Mouse (Mus musculus): ENCODE measurements at regions not wholly inside any gene's neighbourhood (a gene's known extent, or its start where the extent isn't known, plus 50 kb on each side); places are given as distances from the start of the nearest gene placed in this dataset.

DNA sequence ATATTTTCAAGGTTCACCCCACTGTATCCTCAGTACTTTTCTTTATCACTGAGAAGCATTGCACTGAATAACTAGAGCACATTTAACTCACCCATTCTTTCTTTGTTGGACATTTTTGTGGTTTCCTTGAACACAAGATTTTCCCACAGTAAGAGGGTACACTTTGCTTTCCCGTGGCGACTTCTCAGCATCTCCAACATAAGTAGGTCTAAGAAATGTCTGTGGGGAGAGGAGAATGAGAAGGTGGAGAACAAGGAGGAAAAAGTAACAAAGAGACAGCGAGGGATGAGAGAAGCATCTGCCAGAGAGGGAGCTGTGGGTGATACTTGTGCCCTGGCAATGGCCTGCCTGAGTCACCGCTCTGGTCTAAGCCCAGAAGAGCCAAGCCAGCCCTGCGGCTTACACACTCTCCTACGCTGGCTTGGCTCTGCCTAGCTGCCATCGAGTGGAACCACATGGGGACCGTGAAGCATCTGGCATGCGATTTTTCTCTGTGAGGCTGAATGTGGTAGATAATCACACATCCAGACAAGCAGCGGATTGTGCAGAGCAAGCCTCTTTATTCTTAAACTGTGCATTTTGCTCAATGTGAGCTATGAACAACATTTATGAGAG is 69.9 kb upstream of the Gm6993 start:
- no peak for TF ChIP-seq POLR2A (IDR thresholded peaks at IDR 0.05; ENCODE audit: low read depth, low read length)
- no peak for TF ChIP-seq CTCF (IDR thresholded peaks at IDR 0.05; ENCODE audit: borderline replicate concordance, insufficient read depth, low read length)
